Mouse (Mus musculus): ENCODE results near the gene Rbm20. TPM values are rescaled to one million over a fixed set of nuclear protein-coding genes. Genes with fewer than 3 reads are reported as not detected.

Rbm20 gene
- polyA plus RNA-seq, 1 experiment: 3.1 TPM

DNA sequence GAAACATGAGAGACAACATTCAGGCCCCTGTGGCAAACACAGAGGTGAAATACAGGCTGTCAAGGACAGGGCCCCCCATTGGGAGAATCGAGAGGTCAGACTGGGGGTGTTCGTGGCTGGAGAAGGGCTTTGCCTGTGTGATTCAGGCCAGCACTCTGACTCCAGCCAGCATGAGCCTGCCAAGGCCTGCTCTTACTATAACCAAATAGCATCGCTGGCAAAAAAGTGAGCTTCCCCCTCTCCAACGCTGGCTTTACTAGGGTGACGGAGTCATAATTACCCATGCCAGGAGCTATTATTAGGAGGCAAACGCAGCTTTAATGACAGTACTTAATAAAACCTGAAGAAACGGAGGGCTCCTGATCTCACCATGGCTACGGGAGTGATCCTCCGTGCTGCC is 179.7 kb downstream of the Rbm20 start:
- H3K27ac ChIP-seq (ENCODE audit: insufficient read depth, low read length): no peak overlapping the region
- H3K4me1 ChIP-seq (ENCODE audit: control insufficient read depth, insufficient read depth, low read length): peaks cover 7% of the 10 kb centered on the region
- 45% methylated on average over 9 of the region's 9 CpGs for WGBS
- DNase-seq: no peak
- H3K27me3 ChIP-seq (ENCODE audit: control insufficient read depth, insufficient read depth, low read length): no peaks in the 10 kb centered on the region
- TF ChIP-seq CTCF (IDR thresholded peaks at IDR 0.05; ENCODE audit: borderline replicate concordance, insufficient read depth, low read depth, low read length) (no peak), POLR2A (IDR thresholded peaks at IDR 0.05; ENCODE audit: borderline replicate concordance, insufficient read depth, low read length) (no peak)
- no peak overlapping the region for H3K4me3 ChIP-seq (replicated peaks; ENCODE audit: insufficient read depth, low read depth, low read length)

DNA sequence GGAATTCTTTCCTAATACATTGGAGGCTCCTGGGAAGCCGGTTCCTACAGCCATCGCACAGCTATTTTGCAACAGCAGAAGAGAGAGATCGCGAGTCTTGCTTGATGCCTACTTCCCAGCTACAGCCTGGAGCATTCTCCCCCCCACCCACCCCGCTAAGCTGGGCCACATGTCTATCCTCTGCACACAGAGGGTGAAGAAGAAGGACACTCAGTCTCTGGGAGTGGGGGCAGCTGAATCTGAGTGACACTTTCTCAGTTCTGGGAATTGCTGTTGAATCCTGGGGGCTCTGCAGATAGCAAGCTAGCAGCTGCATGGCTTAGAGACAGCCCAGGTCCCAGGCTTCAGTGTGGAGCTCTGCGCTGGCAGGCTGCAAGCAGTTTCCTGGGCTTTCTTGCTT is 180.9 kb downstream of the Rbm20 start:
- no peak overlapping the region for H3K27ac ChIP-seq (ENCODE audit: insufficient read depth, low read length)
- no peak for TF ChIP-seq POLR2A (IDR thresholded peaks at IDR 0.05; ENCODE audit: borderline replicate concordance, insufficient read depth, low read length)
- TF ChIP-seq CTCF (IDR thresholded peaks at IDR 0.05; ENCODE audit: borderline replicate concordance, insufficient read depth, low read depth, low read length): no peak
- no peak overlapping the region for H3K4me3 ChIP-seq (replicated peaks; ENCODE audit: insufficient read depth, low read depth, low read length)
- no peak for DNase-seq
- peaks cover 6% of the 10 kb centered on the region for H3K4me1 ChIP-seq (ENCODE audit: control insufficient read depth, insufficient read depth, low read length)
- WGBS: 84% methylated on average over 6 of the region's 6 CpGs
- H3K27me3 ChIP-seq (ENCODE audit: control insufficient read depth, insufficient read depth, low read length): no peaks in the 10 kb centered on the region

DNA sequence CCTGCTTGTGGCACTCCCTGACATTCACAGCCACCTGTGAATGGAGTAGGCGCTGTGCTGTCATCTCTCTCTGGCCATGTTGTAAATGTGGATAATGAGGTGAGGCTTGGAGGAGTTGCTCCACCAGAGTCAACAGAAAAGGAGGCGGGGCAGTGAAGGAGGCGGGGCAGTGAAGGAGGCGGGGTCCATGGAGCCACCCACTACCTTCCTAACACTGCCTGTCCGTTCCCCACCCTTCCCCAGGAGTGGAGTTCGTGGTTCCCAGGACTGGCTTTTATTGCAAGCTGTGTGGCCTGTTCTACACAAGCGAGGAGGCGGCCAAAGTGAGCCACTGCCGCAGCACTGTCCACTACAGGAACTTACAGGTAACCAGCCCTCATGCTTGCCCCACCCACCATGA is 182.0 kb downstream of the Rbm20 start:
- Histone ChIP-seq H3K4me3 (replicated peaks; ENCODE audit: insufficient read depth, low read depth, low read length) (no peak overlapping the region), H3K4me1 (ENCODE audit: control insufficient read depth, insufficient read depth, low read length) (no peaks in the 10 kb centered on the region; the same call in 1 of the 2 replicates), H3K27ac (ENCODE audit: insufficient read depth, low read length) (no peak overlapping the region), H3K27me3 (ENCODE audit: control insufficient read depth, insufficient read depth, low read length) (no peaks in the 10 kb centered on the region)
- TF ChIP-seq CTCF (IDR thresholded peaks at IDR 0.05; ENCODE audit: borderline replicate concordance, insufficient read depth, low read depth, low read length): no peak
- no peak for DNase-seq
- WGBS: 73% methylated on average over 9 of the region's 9 CpGs

DNA sequence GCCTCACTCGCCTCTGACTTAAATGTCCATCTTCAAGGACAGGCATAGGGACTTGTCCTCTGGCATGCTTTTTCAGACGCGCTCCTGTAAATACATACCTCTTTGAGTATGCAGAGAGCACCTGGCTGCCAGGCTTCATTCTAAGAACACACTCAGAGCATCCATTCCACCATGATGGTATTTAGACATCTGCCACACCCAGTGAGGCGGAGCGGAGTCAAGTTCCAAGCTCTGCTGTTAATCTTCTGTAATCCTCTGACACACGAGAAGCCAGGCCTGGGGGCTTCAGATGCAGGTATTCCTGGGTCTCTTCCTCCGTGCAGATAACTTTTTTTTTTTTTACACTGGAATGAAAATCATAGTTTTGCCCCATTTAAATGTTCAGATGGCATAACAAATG is 182.5 kb downstream of the Rbm20 start:
- TF ChIP-seq CTCF (IDR thresholded peaks at IDR 0.05; ENCODE audit: borderline replicate concordance, insufficient read depth, low read depth, low read length) (no peak), POLR2A (IDR thresholded peaks at IDR 0.05; ENCODE audit: borderline replicate concordance, insufficient read depth, low read length) (no peak)
- DNase-seq: no peak
- no peaks in the 10 kb centered on the region; the same call in 1 of the 2 replicates for H3K4me1 ChIP-seq (ENCODE audit: control insufficient read depth, insufficient read depth, low read length)
- H3K27me3 ChIP-seq (ENCODE audit: control insufficient read depth, insufficient read depth, low read length): no peaks in the 10 kb centered on the region
- H3K4me3 ChIP-seq (replicated peaks; ENCODE audit: insufficient read depth, low read depth, low read length): no peak overlapping the region
- 82% methylated on average over 7 of the region's 7 CpGs for WGBS
- H3K27ac ChIP-seq (ENCODE audit: insufficient read depth, low read length): no peak overlapping the region

DNA sequence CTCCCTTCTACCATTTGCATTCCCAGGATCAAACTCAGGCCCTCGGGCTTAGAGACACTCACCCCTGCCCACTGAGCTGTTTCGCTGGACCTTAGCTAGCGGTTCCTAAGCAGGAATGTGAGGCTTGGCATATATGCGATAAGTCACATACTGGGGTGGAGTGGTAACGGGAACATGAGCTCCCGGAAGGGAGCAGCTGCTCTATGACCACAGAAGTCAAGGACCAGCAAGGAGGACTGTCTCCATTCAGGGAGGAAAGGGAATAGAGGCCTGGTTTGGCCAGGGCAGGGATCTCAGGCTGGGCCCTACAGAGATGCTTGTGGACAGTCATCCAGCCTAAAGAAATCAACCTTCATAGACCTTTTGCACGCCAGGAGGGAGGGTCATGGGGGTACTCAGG is 184.2 kb downstream of the Rbm20 start:
- H3K4me3 ChIP-seq (replicated peaks; ENCODE audit: insufficient read depth, low read depth, low read length): no peak overlapping the region
- H3K4me1 ChIP-seq (ENCODE audit: control insufficient read depth, insufficient read depth, low read length): no peaks in the 10 kb centered on the region; the same call in 1 of the 2 replicates
- 88% methylated on average over 7 of the region's 7 CpGs for WGBS
- no peaks in the 10 kb centered on the region for H3K27me3 ChIP-seq (ENCODE audit: control insufficient read depth, insufficient read depth, low read length)
- H3K27ac ChIP-seq (ENCODE audit: insufficient read depth, low read length): no peak overlapping the region
- no peak for TF ChIP-seq CTCF (IDR thresholded peaks at IDR 0.05; ENCODE audit: borderline replicate concordance, insufficient read depth, low read depth, low read length)
- no peak for TF ChIP-seq POLR2A (IDR thresholded peaks at IDR 0.05; ENCODE audit: borderline replicate concordance, insufficient read depth, low read length)
- DNase-seq: no peak

DNA sequence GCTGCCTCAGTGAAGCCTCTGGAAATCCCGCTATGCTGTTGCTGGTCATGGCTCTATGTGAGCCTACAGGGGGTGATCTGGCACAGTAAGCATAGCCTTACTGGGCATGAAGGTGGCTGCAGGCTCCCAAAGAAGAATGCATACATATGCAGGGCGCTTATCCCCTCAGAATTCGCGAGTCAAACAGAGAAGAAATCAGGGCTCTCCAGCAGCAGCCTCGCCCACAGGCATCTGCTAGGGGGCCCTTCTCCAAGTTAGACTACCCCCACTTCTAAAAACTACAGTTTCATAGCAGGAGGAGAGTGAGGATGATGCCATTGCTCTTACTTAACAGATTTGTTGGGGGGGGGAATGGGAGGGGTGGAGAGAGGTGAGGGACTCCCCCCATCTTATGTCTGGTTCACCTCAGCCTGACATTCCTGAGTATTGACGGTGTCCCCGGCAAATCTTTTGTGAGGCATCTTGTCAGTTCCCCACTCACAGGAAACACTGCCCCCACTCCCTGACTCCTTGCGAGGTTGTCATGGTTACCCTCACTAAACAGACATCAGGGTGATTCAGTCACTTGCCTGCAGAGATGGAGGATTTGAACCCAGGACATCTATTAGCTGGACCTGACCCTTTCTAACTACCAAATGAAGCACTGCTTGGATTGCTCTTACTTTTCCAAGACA is 185.6 kb downstream of the Rbm20 start:
- TF ChIP-seq CTCF (IDR thresholded peaks at IDR 0.05; ENCODE audit: borderline replicate concordance, insufficient read depth, low read depth, low read length): no peak
- TF ChIP-seq POLR2A (IDR thresholded peaks at IDR 0.05; ENCODE audit: borderline replicate concordance, insufficient read depth, low read length): no peak
- H3K4me1 ChIP-seq (ENCODE audit: control insufficient read depth, insufficient read depth, low read length): no peaks in the 10 kb centered on the region; the same call in 1 of the 2 replicates
- H3K27ac ChIP-seq (ENCODE audit: insufficient read depth, low read length): no peak overlapping the region
- no peak overlapping the region for H3K4me3 ChIP-seq (replicated peaks; ENCODE audit: insufficient read depth, low read depth, low read length)
- WGBS: 78% methylated on average over 8 of the region's 8 CpGs
- no peak for DNase-seq
- no peaks in the 10 kb centered on the region for H3K27me3 ChIP-seq (ENCODE audit: control insufficient read depth, insufficient read depth, low read length)

DNA sequence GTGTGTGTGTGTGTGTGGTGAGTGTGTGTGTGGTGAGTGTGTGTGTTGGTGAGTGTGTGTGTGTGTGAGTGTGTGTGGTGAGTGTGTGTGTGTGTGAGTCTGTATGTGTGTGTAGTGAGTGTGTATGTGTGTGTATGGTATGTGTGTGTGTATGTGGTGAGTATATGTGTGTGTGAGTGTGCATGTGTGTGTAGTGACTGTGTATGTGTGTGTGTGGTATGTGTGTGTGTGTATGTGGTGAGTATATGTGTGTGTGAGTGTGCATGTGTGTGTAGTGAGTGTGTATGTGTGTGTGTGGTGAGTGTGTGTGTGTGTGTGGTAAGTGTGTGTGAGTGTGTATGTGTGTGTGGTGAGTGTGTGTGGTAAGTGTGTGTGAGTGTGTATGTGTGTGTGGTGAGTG is 190.1 kb downstream of the Rbm20 start:
- H3K4me1 ChIP-seq (ENCODE audit: control insufficient read depth, insufficient read depth, low read length): no peaks in the 10 kb centered on the region

DNA sequence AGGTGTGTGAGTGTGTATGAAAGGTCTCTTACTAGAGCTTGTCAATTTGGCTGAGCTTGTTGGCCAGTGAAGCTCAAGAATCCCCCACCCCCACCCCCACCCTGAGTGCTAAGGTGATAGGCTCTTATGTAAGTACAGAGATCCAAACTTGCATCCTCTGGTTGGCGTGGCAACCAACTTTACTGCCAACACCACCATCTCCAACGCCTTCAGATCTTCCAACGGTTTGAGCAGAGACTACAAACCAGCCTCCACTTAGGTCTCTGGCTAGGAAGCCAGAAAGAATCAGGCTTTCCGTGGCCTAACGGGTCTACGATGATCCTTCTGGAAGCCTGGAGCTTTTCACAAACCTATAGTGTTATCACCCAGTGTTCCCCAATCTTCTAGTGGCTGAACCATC is 191.0 kb downstream of the Rbm20 start:
- 81% methylated on average over 6 of the region's 6 CpGs for WGBS
- Histone ChIP-seq H3K27ac (ENCODE audit: insufficient read depth, low read length) (no peak overlapping the region), H3K27me3 (ENCODE audit: control insufficient read depth, insufficient read depth, low read length) (no peaks in the 10 kb centered on the region), H3K4me3 (replicated peaks; ENCODE audit: insufficient read depth, low read depth, low read length) (no peak overlapping the region), H3K4me1 (ENCODE audit: control insufficient read depth, insufficient read depth, low read length) (no peaks in the 10 kb centered on the region)
- TF ChIP-seq CTCF (IDR thresholded peaks at IDR 0.05; ENCODE audit: borderline replicate concordance, insufficient read depth, low read depth, low read length) (no peak), POLR2A (IDR thresholded peaks at IDR 0.05; ENCODE audit: borderline replicate concordance, insufficient read depth, low read length) (no peak)
- DNase-seq: no peak

More for the DNA sequence above, 190.1 kb downstream of the Rbm20 start:
- DNase-seq: no peak
- TF ChIP-seq CTCF (IDR thresholded peaks at IDR 0.05; ENCODE audit: borderline replicate concordance, insufficient read depth, low read depth, low read length) (no peak), POLR2A (IDR thresholded peaks at IDR 0.05; ENCODE audit: borderline replicate concordance, insufficient read depth, low read length) (no peak)
- H3K27ac ChIP-seq (ENCODE audit: insufficient read depth, low read length): no peak overlapping the region
- H3K4me3 ChIP-seq (replicated peaks; ENCODE audit: insufficient read depth, low read depth, low read length): no peak overlapping the region
- H3K27me3 ChIP-seq (ENCODE audit: control insufficient read depth, insufficient read depth, low read length): no peaks in the 10 kb centered on the region
